Mouse (Mus musculus): ENCODE data around the gene Kcnab1. TPM values are rescaled to one million over a fixed set of nuclear protein-coding genes. Genes with fewer than 3 reads are reported as not detected.
A peak's percentile ranks its signal among the peaks of the same experiment; 100 is the strongest.

Gene Kcnab1
- total RNA-seq (2022): 1 to 10 TPM; 2.0 to 3.9 (median 2.2) TPM

- no peak for DNase-seq (ENCODE audit: low spot score)
These were observed at the start of gene Kcnab1 for GRCm38 (mm10) chr3:65108945-65109921. TSS of gene Kcnab1 (plus strand) at chr3:65109384.

GRCm38 (mm10) chr3:65088295-65088694, 20.9 kb upstream of the Kcnab1 start:
- DNase-seq (ENCODE audit: low spot score): no peak

GRCm38 (mm10) chr3:65104117-65104516, 5.1 kb upstream of the Kcnab1 start:
- DNase-seq (ENCODE audit: low spot score): no peak

- DNase-seq (ENCODE audit: low spot score): no peak
These were observed 1.0 kb downstream of the Kcnab1 start for GRCm38 (mm10) chr3:65110190-65110589.

- no peak for DNase-seq (ENCODE audit: low spot score)
These were observed 2.0 kb downstream of the Kcnab1 start for GRCm38 (mm10) chr3:65111176-65111575.

GRCm38 (mm10) chr3:65115164-65115563, 6.0 kb downstream of the Kcnab1 start:
- no peak for DNase-seq (ENCODE audit: low spot score)

- no peak for DNase-seq (ENCODE audit: low spot score)
These were observed 7.8 kb downstream of the Kcnab1 start for GRCm38 (mm10) chr3:65116958-65117357.

GRCm38 (mm10) chr3:65117365-65117764, 8.2 kb downstream of the Kcnab1 start:
- no peak for DNase-seq (ENCODE audit: low spot score)

- no peak for DNase-seq (ENCODE audit: low spot score)
These were observed 15.8 kb downstream of the Kcnab1 start for GRCm38 (mm10) chr3:65124975-65125374.

- no peak for DNase-seq (ENCODE audit: low spot score)
These were observed 20.4 kb downstream of the Kcnab1 start for GRCm38 (mm10) chr3:65129625-65130024.

- no peak for DNase-seq (ENCODE audit: low spot score)
These were observed 25.7 kb downstream of the Kcnab1 start for GRCm38 (mm10) chr3:65134931-65135330.

- DNase-seq (ENCODE audit: low spot score): peak; percentile 42
These were observed 27.7 kb downstream of the Kcnab1 start for GRCm38 (mm10) chr3:65136897-65137296.

- DNase-seq (ENCODE audit: low spot score): no peak
These were observed 29.6 kb downstream of the Kcnab1 start for GRCm38 (mm10) chr3:65138739-65139138.

GRCm38 (mm10) chr3:65145152-65145551, 36.0 kb downstream of the Kcnab1 start:
- no peak for DNase-seq (ENCODE audit: low spot score)

- DNase-seq (ENCODE audit: low spot score): no peak
These were observed 42.6 kb downstream of the Kcnab1 start for GRCm38 (mm10) chr3:65151808-65152207.

- no peak for DNase-seq (ENCODE audit: low spot score)
These were observed 63.8 kb downstream of the Kcnab1 start for GRCm38 (mm10) chr3:65172964-65173363.

GRCm38 (mm10) chr3:65174564-65174963, 65.4 kb downstream of the Kcnab1 start:
- no peak for DNase-seq (ENCODE audit: low spot score)

GRCm38 (mm10) chr3:65175819-65176218, 66.6 kb downstream of the Kcnab1 start:
- DNase-seq (ENCODE audit: low spot score): no peak

GRCm38 (mm10) chr3:65176846-65177245, 67.7 kb downstream of the Kcnab1 start:
- no peak for DNase-seq (ENCODE audit: low spot score)

- DNase-seq (ENCODE audit: low spot score): no peak
These were observed 78.9 kb downstream of the Kcnab1 start for GRCm38 (mm10) chr3:65187833-65188698.

GRCm38 (mm10) chr3:65200611-65201010, 91.4 kb downstream of the Kcnab1 start:
- no peak for DNase-seq (ENCODE audit: low spot score)

Measured in heart, adult 8-10 months (tissue).